Mouse (Mus musculus) gastrocnemius, postnatal 25 days (tissue): ENCODE data around the gene Prpf3. TPM values are rescaled to one million over a fixed set of nuclear protein-coding genes. Genes with fewer than 3 reads are reported as not detected.
"Not testable (repeated sequence)": the region's sequence is repeated elsewhere in the genome, so short reads cannot be mapped to it uniquely, and the experiment has no call there.

Source experiments
- DNase-seq: peaks from one replicate; pipeline ENCODE4 v3.0.0; 2022
- total RNA-seq, 2 experiments: library from RNA; stranded (reverse); gene quantifications; 1 replicate in 1 of 2; 2 replicates in 1 of 2; pipeline ENCODE4 v1.2.3; 2021

Gene Prpf3
- total RNA-seq, 2 experiments from 2014 or later: 11.8 to 17.6 TPM

DNA sequence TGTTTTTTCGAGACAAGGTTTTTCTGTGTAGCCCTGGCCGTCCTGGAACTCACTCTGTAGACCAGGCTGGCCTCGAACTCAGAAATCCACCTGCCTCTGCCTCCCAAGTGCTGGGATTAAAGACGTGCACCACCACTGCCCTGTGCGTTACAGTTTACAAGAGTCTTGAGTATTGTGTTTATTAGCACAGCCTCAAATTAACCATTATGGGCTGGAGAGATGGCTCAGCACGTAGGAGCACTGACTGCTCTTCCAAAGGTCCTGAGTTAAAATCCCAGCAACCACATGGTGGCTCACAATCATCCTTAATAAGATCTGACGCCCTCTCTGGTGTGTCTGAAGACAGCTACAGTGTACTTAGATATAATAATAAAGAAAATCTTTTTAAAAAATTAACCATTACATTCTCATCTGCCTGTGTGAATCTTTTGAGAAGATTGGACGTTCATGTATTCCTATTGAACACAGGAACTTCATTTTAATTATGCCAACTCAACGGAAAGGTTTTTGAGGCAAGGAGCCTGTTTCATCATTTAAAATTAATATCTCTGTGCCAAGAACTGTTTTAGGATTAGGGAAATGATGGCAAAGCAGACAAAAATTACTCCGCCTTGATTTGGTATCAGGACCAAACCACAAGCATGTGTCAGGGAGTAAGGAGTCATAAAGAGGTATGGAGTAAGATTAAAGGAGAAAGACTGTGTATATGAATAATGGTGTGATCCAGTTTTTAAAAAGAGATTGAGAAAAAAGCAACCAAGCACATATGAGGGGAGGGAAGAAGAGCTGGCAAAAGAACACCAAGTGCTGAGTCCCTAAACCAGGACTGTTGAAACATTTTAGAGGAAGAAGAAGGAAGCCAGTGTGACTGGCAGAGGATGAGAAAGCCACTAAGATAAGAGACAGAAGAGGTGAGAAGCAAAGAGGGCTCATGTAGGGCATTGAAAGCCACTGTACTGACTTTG, 35.4 kb downstream of the Prpf3 start:
- no peak for DNase-seq

DNA sequence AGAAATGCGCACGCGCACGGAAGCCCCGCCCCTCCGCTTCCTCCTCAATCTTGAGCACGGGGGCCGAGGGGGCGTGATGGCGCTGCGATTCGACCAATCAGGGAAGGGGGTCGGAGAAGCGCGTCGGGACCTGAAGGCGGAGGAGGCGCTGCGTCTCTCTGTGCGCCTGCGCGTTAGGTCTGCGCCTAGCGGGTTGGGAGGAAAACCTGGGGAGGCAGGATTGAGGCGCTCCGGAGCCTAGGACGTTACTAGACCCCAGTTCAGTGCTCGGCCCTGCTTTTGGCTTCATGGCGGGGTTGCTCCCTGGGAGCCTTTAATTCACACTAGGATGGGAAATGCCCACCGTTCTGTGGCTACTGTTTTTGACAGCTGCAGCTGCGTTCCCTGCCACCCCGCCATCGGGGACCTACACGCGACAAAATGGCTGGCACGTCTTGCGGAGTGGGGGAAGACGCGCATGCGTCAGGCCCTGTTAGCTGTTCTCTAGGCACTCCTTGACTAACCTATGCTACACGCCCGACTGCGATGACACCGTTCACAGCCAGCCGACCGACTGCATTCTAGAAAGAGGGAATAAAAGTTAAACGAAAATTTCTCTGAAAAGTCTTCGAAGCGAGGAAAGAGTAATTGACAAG, 36.2 kb downstream of the Prpf3 start:
- peak; percentile 100 for DNase-seq

DNA sequence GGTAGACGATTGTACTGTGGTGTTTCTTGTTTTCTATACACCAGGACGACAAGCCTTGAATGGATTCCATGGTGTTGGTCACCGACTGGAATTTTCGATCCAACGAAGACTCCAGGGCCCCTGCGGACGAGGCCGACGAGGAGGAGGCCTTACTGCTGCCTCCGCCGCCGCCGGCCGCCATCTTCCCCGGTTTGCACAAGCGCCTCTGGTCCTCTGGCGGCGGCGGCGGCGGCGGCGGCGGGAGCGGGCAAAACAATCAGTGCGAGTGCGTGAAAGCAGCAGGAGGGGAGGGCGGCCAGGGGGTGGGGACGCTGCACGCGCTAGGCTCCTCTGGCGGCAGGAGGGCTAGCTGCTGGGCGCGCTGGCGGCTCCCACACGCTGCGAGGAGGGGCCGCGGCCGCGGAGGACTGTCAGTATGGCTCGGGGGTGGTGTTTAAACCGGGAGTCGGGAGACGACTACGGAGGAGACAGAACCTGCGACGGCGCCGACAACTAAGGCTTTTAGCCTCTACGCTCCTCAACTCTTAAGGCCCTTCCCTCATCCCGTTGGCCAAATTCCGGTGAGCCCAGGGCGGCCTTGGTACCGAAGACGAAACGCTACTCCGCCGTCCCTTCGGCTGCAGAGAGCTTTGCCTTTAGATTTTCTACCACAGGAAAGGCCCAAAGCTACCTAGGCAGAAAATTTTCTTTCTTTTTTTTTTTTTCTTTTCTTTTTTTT, 37.0 kb downstream of the Prpf3 start, which contains the start of gene Rprd2:
Rprd2 (minus strand) TSS at position 293 of the 718 bp plus-strand sequence.
- peak; percentile 83 for DNase-seq

DNA sequence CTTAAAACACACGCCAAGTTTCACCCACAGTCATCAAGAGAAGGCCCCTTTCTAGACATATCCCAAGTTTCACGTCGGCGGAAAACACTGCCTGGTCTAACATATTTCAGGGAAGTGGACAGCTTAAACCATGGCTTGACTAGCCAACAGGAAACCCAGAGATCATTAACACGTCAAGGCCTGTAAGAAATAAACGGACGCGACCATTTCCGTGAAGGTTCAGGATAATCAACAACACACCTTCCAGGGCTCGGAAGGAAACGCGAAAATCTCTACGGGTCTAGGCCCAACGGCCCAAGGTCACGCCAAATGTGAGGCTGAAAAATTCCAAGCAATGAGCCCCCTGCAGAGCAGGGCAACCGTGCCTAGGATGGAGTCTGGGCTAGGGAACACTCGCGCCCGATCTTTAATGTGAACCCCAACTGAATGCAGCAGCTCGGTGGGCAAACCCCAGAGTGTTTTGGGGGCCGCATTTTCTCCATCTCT, 37.6 kb downstream of the Prpf3 start:
- peak; percentile 26 for DNase-seq

DNA sequence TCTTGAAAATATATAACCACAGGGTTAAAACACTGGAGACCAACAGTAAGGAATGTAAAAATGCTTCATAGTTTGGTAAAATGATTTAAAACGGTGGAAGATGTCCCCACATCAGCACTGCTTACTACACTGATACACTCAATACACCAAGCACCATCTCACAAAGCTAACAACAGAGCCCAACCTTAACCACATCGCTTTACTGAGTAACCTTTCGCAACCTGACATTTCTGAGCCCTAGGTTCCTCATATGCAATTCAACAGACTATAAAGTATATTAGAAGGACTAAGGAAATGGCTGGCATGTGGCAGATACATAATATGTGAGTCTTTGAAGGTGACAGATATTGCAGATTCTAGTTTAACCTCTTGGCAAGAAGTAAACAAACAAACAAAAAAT, 39.0 kb downstream of the Prpf3 start:
- no peak for DNase-seq

DNA sequence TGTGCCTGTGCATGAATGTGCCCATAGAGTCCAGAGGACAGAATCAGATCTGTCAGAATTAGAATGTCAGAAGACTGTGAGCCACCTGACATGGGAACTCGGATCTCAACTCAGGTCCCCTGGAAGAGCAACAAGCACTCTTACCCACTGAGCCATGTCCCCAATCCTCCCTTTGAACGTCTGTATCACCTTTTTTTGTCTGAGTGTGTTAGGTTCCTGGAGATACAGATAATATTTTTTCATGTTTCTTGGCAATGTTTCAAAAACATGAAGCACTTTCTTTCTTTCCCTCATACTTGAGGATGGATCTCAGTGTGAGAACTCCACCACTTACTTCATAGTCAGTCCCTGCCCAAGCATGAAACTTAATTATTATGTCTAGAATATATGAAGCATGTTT, 47.3 kb downstream of the Prpf3 start:
- no peak for DNase-seq

DNA sequence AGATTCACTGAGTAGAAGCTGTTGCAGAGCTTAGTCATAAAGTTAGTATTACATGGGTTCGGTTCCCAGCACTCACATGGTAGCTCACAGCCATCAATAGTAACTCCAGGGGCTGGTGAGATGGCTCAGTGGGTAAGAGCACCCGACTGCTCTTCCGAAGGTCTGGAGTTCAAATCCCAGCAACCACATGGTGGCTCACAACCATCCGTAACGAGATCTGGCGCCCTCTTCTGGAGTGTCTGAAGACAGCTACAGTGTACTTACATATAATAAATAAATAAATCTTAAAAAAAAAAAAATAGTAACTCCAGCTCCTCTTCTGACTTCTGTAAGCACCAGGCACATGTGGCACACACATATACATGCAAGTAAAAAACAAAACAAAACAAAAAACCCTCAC, 48.1 kb downstream of the Prpf3 start:
- not testable (repeated sequence) for DNase-seq

DNA sequence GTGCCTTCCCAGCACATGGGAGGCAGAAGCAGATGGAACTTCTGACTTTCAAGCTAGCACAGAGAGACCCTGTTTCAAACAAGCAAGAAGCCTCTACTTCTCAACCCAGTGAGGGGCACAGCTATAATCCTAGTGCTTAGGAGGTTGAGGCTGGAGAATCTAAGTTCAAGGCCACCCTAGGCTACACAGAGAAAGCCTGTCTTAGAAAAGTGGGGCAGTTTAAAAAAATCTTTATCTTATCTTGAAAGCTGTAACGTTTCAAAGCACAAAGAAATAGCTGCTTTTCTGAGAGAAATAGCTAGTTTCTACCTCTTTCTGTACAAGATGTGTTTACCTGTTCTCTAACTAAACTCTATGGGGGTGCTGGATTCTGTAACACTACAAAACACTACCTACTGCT, 49.0 kb downstream of the Prpf3 start:
- DNase-seq: no peak

DNA sequence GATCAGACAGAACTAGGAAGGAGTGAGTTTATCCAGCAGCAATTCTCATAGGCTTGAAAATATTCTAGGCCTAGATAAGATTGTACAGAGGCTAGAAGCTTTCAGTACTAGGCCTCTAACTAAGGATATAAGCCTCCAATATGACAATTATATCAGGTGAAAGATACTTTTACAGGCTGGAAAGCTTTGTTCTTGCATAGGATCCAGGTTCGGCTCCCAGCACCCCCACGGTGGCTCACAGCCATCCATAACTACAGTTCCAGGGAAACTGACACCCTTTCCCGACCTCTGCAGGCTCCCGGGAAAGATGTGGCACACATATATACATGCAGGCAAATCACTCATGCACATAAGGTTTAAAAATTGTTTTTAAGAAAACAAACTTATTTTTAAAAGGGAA, 51.8 kb downstream of the Prpf3 start:
- DNase-seq: no peak

DNA sequence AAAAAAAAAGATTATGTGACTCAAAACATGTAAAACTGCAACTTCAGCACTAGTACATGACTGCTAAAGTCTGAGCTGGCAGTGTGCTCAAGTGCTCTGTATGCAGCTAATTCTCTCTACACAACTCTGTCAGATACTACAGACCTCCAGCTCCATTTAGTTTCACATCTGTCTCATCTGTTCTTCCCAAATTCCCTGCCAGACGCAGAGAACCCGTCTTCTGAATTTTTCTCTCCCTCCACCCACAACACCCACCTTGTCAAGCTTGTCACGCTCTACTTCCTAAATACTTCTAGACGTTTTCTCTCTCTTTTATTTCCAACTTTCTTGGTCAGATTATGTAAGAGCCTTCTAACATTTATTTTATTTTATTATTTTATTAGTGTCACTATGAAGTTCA, 56.9 kb downstream of the Prpf3 start:
- no peak for DNase-seq

DNA sequence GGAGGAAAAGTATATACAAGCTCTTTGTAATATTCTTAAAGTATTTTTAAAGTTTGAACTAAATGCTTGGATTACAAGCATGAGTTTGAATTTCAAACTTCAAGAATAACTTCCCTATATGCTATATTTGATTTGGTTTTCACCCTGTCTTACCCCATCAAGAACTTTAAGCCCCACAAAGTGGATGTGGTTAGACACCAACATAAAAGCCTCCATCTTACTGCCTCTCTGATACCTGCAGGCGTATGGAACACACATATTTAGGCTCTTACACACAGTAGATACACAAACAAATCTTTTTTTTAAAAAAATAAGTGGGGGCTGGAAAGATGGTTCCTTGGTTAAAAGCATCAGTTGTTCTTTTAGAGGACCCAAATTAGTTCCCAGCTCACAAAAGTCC, 61.4 kb downstream of the Prpf3 start:
- DNase-seq: no peak

DNA sequence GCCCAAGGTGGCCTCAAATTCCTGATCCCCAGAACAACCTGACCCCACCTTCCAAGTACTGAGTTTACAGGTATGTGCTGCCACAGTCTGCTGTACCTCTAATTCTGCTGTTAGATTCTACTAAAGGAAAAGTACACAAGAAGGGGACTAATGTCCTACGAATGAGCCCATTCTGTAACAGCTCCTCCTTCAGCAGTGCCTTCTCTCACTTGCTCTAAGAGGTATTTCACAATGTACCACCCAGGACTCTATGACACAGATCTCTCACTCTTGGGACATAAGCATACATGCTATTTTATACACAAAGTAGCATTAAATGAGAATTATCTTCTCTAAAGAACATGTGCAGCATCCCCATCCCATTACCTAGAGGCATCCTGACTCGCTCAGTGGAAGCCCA, 62.0 kb downstream of the Prpf3 start:
- DNase-seq: no peak

DNA sequence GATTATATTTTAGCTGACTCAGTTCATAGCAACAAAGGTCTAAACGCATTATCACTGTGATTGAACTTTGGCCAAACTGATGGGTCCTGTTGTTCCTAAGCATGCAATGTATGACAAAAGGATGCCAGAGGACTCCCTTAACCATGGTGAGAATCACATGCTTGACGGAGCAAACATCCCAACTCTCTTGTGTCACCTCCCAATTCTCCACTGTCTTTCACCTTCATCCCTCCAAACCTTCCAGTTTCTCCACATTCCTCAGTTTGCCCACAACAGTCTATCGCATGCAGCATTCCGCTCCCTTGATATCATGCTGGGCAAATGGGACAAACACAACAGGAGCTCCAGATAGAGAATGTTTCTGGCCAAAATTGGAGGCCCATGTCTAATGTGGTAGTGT, 70.2 kb downstream of the Prpf3 start:
- DNase-seq: no peak

Other genes starting within 250 kb of the Prpf3 start
- 10 to 100 TPM; 92.1 to 93.9 TPM for gene Ensa, start 230.9 kb downstream of the Prpf3 start, total RNA-seq
- 100 to 1,000 TPM; 111 to 133 TPM for gene Mcl1, start 197.1 kb downstream of the Prpf3 start, total RNA-seq
- gene Adamtsl4, start 168.0 kb downstream of the Prpf3 start, total RNA-seq: 10 to 100 TPM; 21.3 to 37.2 TPM
- 10 to 100 TPM; 14.0 to 26.6 TPM for gene Ecm1, start 116.3 kb downstream of the Prpf3 start, total RNA-seq
- gene Tars2, start 95.7 kb downstream of the Prpf3 start, total RNA-seq: 10 to 100 TPM; 25.9 to 26.9 TPM
- gene Rprd2, start 37.0 kb downstream of the Prpf3 start, total RNA-seq: 10 to 100 TPM; 27.1 to 28.2 TPM
- 100 to 1,000 TPM; 277 to 284 TPM for gene Mrps21, start 15.6 kb upstream of the Prpf3 start, total RNA-seq
- gene Ciart, start 26.4 kb upstream of the Prpf3 start, total RNA-seq: 1 to 10 TPM in 1 of 2 experiments, under 1 TPM in 1; 0.82 to 7.7 TPM
- gene BC028528, start 36.1 kb upstream of the Prpf3 start, total RNA-seq: 1 to 10 TPM; 2.8 to 3.7 TPM
- 10 to 100 TPM; 43.9 to 51.9 TPM for gene Aph1a, start 38.1 kb upstream of the Prpf3 start, total RNA-seq
- gene Car14, start 48.8 kb upstream of the Prpf3 start, total RNA-seq: 10 to 100 TPM; 78.0 to 92.8 TPM
- gene Anp32e, start 73.4 kb upstream of the Prpf3 start, total RNA-seq: 10 to 100 TPM; 67.4 to 69.1 TPM
- 10 to 100 TPM; 23.2 to 39.8 TPM for gene Plekho1, start 140.1 kb upstream of the Prpf3 start, total RNA-seq
- gene Vps45, start 202.6 kb upstream of the Prpf3 start, total RNA-seq: 10 to 100 TPM; 17.0 to 22.2 TPM
- 10 to 100 TPM; 52.5 to 54.4 TPM for gene Otud7b, start 248.6 kb upstream of the Prpf3 start, total RNA-seq